Mouse (Mus musculus) urinary bladder, postnatal 36 days (tissue): ENCODE measurements at regions not wholly inside any gene's neighbourhood (a gene's known extent, or its start where the extent isn't known, plus 50 kb on each side); places are given as distances from the start of the nearest gene placed in this dataset.
"Not testable (repeated sequence)": the region's sequence is repeated elsewhere in the genome, so short reads cannot be mapped to it uniquely, and the experiment has no call there.

Experiments
- DNase-seq, 2 experiments: peaks; one replicate each; pipeline ENCODE4 v3.0.0; 2022; ENCODE audit warnings: low spot score in 2 of 2, mixed read lengths in 1 of 2

DNA sequence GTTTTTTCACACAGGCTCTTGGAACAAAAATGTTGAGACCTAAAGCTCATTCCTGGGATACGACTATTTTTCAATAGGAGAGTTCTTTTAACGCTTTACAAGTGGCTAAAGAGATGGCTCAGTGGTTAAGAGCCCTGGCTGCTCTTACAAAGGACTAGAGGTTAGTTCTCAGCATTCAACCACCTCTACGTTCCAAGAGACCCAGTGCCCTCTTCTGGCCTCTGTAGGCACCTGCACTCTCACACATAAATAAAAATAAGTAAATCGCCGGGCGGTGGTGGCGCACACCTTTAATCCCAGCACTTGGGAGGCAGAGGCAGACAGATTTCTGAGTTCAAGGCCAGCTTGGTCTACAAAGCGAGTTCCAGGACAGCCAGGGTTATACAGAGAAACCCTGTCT is 70.5 kb upstream of the Rad23b start:
- DNase-seq = not testable (repeated sequence)

DNA sequence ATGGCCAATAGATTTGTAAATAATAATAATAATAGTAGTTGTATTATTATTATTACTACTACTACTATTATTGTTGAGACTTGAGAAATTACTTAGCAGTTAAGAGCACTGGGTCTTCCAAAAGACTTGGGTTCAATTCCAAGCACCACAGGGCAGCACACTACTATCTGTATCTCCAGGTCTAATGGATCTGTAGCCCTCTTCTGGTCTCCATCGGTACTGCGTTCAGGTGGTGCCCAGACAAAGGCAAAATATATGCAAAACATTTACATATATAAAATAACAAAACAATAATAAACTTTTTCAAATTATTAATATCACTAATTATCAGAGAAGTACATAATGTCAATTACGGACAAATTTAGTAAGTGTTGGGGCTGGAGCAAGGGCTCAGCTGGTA is 69.1 kb upstream of the Rad23b start:
- DNase-seq = no peak

DNA sequence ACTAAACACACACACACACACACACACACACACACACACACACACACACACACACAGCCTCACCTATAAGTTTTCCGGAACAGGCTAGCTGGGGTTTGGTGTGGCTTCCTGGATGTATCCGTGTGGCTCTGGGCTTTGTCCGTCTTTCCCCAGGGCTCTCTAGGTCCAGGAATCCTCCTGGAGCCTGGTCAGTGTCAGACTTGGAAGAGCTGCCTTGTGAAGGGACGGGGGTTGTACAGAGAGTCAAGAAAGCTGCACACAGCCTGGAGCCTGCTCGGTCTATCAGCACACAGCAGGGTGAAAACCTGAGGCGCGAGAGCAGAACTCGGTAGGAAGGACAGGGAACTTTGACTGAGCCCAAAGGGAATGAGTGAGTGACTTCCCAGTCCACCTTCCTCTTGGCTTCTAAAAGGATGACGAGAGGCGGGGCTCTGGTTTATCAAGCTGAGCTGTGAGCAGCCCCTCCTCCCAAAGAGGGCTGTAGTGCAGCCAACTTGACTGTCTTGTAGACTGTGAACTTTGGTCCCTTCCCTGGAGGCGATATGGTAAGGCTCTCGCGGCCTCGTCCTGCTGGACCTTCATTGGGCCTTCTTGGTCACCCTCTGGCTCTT is 68.3 kb upstream of the Rad23b start:
- DNase-seq = no peak

DNA sequence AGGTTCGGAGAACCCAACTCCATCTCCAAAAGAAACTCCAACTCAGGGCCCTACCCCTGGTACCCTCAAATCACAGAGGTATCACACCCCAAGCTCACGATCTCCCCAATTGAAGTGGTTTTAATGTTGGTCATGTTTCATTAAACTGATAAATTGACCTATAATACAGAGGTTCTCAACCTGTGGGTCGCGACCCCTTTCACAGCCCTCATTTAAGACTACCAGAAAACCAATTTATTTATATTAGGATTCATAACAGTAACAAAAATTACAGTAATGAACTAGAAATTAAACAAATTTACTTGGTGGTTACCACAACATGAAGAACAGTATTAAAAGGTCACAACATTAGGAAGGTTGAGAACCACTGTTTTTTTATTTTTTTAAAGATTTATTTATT is 67.4 kb upstream of the Rad23b start:
- DNase-seq = no peak

DNA sequence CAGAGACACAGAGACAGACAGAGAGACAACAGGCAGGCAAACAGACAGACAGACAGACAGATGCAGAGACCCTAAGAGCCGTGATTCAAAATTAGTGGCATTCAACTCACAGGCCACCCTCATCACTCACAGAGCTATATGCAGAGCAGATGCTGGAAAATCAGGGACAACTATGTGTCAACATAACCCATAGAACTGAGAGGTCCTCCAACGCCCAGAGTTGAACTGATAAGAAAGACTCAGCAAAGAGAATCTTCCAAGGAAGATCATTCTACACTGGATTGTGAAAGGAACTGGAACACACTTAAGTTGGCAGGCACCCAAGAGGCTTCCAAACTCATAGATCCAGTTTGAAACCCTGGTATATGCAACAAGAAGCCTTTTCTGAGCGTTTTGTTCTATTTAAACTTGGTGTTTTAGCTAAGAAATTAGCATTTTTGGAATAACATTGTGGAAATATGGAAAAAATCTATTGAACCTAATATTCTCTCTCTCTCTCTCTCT is 65.1 kb upstream of the Rad23b start:
- no peak for DNase-seq

DNA sequence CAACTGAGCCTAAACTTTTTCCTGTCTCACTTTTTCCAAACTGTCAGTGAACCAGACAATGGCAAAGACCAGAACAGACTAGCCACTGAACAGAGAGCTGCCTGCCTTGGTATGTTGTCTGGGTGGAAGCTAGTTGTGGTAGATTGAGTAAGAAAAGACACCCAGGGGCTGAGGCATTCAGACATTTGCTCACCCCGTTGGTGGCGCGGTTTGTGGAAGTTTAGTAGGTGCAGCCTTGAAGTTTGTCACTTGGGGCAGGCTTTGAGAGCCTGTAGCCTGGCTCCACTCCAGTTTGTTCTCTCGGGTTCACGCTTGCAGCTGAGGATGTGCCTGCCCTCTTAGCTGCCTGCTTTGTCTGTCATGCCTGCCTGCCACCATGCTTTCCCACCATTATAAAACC is 64.2 kb upstream of the Rad23b start:
- peak in 1 of 2 experiments; percentile 6 for DNase-seq

DNA sequence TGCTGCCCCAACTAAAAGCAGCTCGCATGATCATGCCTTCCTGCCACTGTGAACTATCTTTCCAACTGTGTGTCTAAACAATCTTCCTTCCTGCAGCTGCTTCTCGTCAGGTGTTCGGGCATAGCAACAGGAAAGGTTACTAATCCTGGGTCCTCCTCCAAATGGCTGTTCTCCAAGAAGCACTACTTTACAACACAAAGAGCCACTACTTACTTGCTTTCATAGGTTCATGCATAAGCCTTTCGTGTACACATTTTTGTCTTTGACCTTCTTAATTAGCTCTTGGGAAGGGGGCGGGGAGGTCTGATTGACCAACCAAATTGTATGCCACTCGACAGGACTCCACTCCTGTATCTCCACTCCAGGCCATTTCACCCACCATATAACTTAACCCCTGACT is 61.4 kb upstream of the Rad23b start:
- DNase-seq = no peak

DNA sequence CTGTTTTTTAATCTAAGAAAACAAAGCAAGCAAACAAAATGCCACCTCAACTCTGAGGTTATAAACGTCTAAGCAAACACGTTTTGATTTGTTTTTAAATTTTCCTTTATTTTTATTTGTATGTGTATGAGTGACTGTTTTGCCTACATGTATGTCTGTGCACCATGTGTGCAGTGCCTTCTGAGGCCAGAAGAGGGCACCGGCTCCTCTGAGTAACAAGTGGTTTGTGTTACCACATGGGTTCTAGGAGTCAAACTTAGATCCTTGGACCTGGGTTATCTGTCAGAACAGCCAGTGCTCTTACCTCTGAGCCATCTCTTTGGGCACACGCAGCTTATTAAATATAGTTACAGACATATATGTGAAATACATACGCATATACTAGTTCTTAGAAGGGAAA is 57.6 kb upstream of the Rad23b start:
- no peak for DNase-seq

DNA sequence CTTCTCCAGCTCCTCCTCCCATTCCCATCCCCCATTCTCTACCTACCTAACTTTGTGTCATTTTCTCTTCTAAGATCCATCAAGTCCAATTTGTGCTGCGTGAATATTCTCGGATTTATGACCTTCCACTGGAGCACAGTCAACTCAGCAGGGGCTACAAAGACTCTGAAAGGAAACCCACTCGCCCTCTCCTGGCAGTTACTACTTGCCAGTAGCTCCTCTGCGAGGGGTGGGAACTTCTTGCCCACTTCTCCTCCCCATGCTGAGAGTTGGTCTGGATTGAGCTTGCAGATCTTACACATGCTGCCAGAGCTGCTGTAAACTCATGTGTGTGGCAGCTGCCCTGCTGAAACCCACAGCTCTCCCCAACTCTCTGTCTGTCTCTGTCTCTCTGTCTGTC is 57.1 kb upstream of the Rad23b start:
- no peak for DNase-seq

DNA sequence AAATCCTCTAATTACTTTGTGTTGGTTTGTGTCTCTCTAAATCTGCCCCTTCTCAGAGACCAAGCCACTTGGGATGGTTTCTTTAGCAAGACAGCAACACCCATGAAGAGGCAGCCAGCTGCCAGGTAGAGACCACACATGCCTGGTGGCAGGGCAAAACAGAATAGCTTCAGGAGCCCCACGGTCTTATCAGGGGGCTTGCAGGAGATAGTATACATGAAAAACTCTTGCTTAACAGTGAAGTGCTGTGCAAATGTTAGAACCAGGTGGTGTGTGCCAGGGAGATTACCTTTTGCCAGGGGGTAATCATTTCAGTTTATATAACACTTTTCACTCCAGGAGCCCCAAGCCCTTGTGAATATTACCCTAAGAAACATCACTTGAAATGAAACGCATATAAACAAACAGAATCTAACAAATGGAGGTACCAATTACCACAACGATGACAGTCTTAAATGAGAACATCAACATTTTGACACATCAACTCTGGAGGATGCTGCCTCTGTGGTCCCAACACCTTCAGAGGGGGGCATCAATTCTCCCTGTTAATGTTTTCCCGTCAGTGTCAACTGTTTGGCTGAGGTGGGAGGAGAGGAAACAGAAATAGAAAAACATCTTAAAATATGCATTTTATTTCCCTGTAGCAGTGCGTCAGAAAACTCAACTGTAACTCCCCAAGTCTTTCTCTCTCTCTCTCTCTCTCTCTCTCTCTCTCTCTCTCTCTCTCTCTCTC is 56.3 kb upstream of the Rad23b start:
- DNase-seq = no peak

DNA sequence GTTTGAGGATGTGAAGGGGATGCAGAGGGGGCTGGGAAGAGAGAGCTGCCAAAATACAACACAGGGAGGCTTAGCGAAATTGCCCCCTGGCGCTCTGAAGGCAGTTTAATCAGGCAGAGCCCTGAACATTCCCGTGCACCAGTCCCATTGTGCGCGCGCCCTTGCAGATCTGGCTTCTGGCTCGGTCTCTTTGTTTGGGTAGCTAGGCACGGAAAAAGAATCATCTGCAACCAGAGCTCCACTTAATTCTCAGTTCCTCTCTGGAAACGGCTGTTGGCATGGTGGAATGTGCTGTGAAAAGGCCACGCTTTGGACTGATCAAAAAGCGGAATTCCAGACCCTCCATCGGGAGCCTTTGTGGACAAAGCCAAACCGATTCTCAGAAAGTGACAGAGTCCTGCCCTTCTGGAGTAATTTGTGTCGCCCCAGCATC is 55.6 kb upstream of the Rad23b start:
- DNase-seq = no peak

DNA sequence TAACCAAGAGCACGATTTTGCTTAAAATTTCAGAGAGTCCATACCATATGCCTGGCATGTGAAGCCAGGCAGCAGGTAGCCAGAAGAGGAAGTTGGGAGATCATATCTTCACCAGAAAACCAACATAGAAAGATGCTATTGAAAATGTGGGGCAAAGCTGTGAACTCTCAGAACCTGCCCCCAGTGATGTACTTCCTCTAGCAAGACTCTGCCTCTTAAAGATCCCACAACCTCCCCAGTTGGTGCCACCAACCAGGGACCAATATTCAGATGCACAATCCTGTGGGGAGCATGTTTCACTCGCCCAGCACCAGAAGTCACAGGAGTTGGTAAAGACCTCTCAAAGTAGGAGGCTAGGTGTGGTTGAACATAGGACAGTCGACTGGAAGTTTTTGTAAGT is 52.0 kb upstream of the Rad23b start:
- DNase-seq = no peak
